Mouse (Mus musculus): ENCODE data around the gene Rasgrf1. TPM values are rescaled to one million over a fixed set of nuclear protein-coding genes. Genes with fewer than 3 reads are reported as not detected.

Rasgrf1 gene
- polyA plus RNA-seq, 1 experiment from 2014 or later: 0.02 TPM

DNA sequence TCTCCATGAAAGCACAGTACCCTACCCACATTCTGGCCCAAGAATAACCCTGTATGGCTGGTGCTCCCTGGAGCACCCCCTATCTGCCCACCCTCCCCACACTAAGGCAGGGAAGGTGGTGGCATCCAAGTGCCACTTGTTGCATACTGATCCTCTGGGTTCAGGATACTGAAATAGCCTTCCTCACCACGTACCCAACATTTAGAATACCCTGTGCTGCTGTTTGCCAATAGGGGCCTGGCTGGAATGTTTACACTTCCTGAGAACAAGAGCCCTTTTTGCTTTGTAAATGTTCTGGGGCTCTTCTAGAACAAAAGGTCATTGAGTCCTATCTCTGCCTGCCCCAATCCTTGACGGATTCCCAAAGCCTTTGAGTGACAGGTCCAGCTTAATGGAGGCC is 97.4 kb downstream of the Rasgrf1 start:
- no peaks in the 10 kb centered on the region for H3K27me3 ChIP-seq (ENCODE audit: control insufficient read depth, insufficient read depth, low read depth, low read length)
- H3K9ac ChIP-seq (ENCODE audit: low read depth, low read length): no peak overlapping the region
- H3K4me2 ChIP-seq (ENCODE audit: low read depth, low read length): no peak overlapping the region
- 27% methylated on average over 2 of the region's 2 CpGs for WGBS (ENCODE audit: insufficient replicate concordance)
- ATAC-seq (ENCODE audit: low read depth): no peak
- H3K4me3 ChIP-seq (ENCODE audit: low read depth, low read length): no peak overlapping the region
- no peak overlapping the region for H3K27ac ChIP-seq (ENCODE audit: low read length)
- no peaks in the 10 kb centered on the region for H3K4me1 ChIP-seq (ENCODE audit: control insufficient read depth, low read depth, low read length)
- no peaks in the 10 kb centered on the region for H3K36me3 ChIP-seq (ENCODE audit: control insufficient read depth, insufficient read depth)
- H3K9me3 ChIP-seq (replicated peaks; ENCODE audit: control insufficient read depth, low read length): no peaks in the 10 kb centered on the region

- WGBS (ENCODE audit: insufficient replicate concordance): 60% methylated on average over 6 of the region's 6 CpGs
- no peaks in the 10 kb centered on the region for H3K4me1 ChIP-seq (ENCODE audit: control insufficient read depth, low read depth, low read length)
- ATAC-seq (ENCODE audit: low read depth): no peak
- H3K36me3 ChIP-seq (ENCODE audit: control insufficient read depth, insufficient read depth): no peaks in the 10 kb centered on the region
- no peaks in the 10 kb centered on the region for H3K9me3 ChIP-seq (replicated peaks; ENCODE audit: control insufficient read depth, low read length)
- H3K27me3 ChIP-seq (ENCODE audit: control insufficient read depth, insufficient read depth, low read depth, low read length): no peaks in the 10 kb centered on the region
- H3K4me3 ChIP-seq (ENCODE audit: low read depth, low read length): no peak overlapping the region
- H3K4me2 ChIP-seq (ENCODE audit: low read depth, low read length): no peak overlapping the region
- H3K27ac ChIP-seq (ENCODE audit: low read length): no peak overlapping the region
- no peak overlapping the region for H3K9ac ChIP-seq (ENCODE audit: low read depth, low read length)
Observed at GRCm38 (mm10) chr9:90008138-90008537, 98.4 kb downstream of the Rasgrf1 start.

GRCm38 (mm10) chr9:90011849-90012248 is 102.1 kb downstream of the Rasgrf1 start:
- ATAC-seq (ENCODE audit: low read depth): no peak
- Histone ChIP-seq H3K9ac (ENCODE audit: low read depth, low read length) (no peak overlapping the region), H3K27ac (ENCODE audit: low read length) (no peak overlapping the region), H3K9me3 (replicated peaks; ENCODE audit: control insufficient read depth, low read length) (no peaks in the 10 kb centered on the region), H3K36me3 (ENCODE audit: control insufficient read depth, insufficient read depth) (no peaks in the 10 kb centered on the region), H3K4me3 (ENCODE audit: low read depth, low read length) (no peak overlapping the region), H3K4me2 (ENCODE audit: low read depth, low read length) (no peak overlapping the region), H3K4me1 (ENCODE audit: control insufficient read depth, low read depth, low read length) (no peaks in the 10 kb centered on the region), H3K27me3 (ENCODE audit: control insufficient read depth, insufficient read depth, low read depth, low read length) (no peaks in the 10 kb centered on the region)
- 26% methylated on average over 2 of the region's 2 CpGs for WGBS (ENCODE audit: insufficient replicate concordance)

GRCm38 (mm10) chr9:90014649-90015048 is 104.9 kb downstream of the Rasgrf1 start:
- Histone ChIP-seq H3K4me1 (ENCODE audit: control insufficient read depth, low read depth, low read length) (no peaks in the 10 kb centered on the region), H3K9ac (ENCODE audit: low read depth, low read length) (no peak overlapping the region), H3K9me3 (replicated peaks; ENCODE audit: control insufficient read depth, low read length) (no peaks in the 10 kb centered on the region), H3K27ac (ENCODE audit: low read length) (no peak overlapping the region), H3K36me3 (ENCODE audit: control insufficient read depth, insufficient read depth) (no peaks in the 10 kb centered on the region), H3K27me3 (ENCODE audit: control insufficient read depth, insufficient read depth, low read depth, low read length) (no peaks in the 10 kb centered on the region), H3K4me2 (ENCODE audit: low read depth, low read length) (no peak overlapping the region), H3K4me3 (ENCODE audit: low read depth, low read length) (no peak overlapping the region)
- 46% methylated on average over 3 of the region's 3 CpGs for WGBS (ENCODE audit: insufficient replicate concordance)
- ATAC-seq (ENCODE audit: low read depth): no peak

GRCm38 (mm10) chr9:90016204-90016603 is 106.5 kb downstream of the Rasgrf1 start:
- no peak overlapping the region for H3K4me2 ChIP-seq (ENCODE audit: low read depth, low read length)
- H3K9me3 ChIP-seq (replicated peaks; ENCODE audit: control insufficient read depth, low read length): no peaks in the 10 kb centered on the region
- H3K27me3 ChIP-seq (ENCODE audit: control insufficient read depth, insufficient read depth, low read depth, low read length): no peaks in the 10 kb centered on the region
- no peaks in the 10 kb centered on the region for H3K4me1 ChIP-seq (ENCODE audit: control insufficient read depth, low read depth, low read length)
- H3K27ac ChIP-seq (ENCODE audit: low read length): no peak overlapping the region
- ATAC-seq (ENCODE audit: low read depth): no peak
- 51% methylated on average over 6 of the region's 6 CpGs for WGBS (ENCODE audit: insufficient replicate concordance)
- H3K9ac ChIP-seq (ENCODE audit: low read depth, low read length): no peak overlapping the region
- no peak overlapping the region for H3K4me3 ChIP-seq (ENCODE audit: low read depth, low read length)
- no peaks in the 10 kb centered on the region for H3K36me3 ChIP-seq (ENCODE audit: control insufficient read depth, insufficient read depth)

DNA sequence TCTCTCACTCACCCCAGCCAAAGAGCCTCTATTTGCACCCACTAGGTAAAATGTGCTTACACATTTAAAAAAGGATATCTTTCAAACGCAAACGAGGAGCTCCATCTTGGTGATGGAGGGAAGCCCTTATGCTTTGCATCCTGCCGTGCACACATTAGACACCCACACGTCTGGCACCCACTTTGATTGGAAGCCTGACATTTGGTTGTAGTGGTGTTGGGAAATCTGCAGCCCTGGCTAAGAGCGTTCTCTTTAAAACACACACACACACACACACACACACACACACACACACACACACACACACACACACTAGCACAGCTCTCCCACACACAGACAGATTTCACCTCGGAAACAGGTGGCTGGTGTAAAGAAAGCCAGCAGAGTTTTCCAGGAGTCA is 111.2 kb downstream of the Rasgrf1 start:
- Histone ChIP-seq H3K4me1 (ENCODE audit: control insufficient read depth, low read depth, low read length) (no peaks in the 10 kb centered on the region), H3K4me2 (ENCODE audit: low read depth, low read length) (no peak overlapping the region), H3K9ac (ENCODE audit: low read depth, low read length) (no peak overlapping the region), H3K27me3 (ENCODE audit: control insufficient read depth, insufficient read depth, low read depth, low read length) (no peaks in the 10 kb centered on the region), H3K4me3 (ENCODE audit: low read depth, low read length) (no peak overlapping the region), H3K36me3 (ENCODE audit: control insufficient read depth, insufficient read depth) (no peaks in the 10 kb centered on the region), H3K27ac (ENCODE audit: low read length) (no peak overlapping the region), H3K9me3 (replicated peaks; ENCODE audit: control insufficient read depth, low read length) (no peaks in the 10 kb centered on the region)
- WGBS (ENCODE audit: insufficient replicate concordance): 48% methylated on average over 6 of the region's 6 CpGs
- ATAC-seq (ENCODE audit: low read depth): no peak

- no peak overlapping the region for H3K27ac ChIP-seq (ENCODE audit: low read length)
- no peaks in the 10 kb centered on the region for H3K36me3 ChIP-seq (ENCODE audit: control insufficient read depth, insufficient read depth)
- no peak; the same call in 1 of the 2 replicates for ATAC-seq (ENCODE audit: low read depth)
- 56% methylated on average over 4 of the region's 4 CpGs for WGBS (ENCODE audit: insufficient replicate concordance)
- no peak overlapping the region for H3K9ac ChIP-seq (ENCODE audit: low read depth, low read length)
- H3K4me2 ChIP-seq (ENCODE audit: low read depth, low read length): no peak overlapping the region
- no peaks in the 10 kb centered on the region for H3K9me3 ChIP-seq (replicated peaks; ENCODE audit: control insufficient read depth, low read length)
- no peak overlapping the region for H3K4me3 ChIP-seq (ENCODE audit: low read depth, low read length)
- no peaks in the 10 kb centered on the region for H3K27me3 ChIP-seq (ENCODE audit: control insufficient read depth, insufficient read depth, low read depth, low read length)
- H3K4me1 ChIP-seq (ENCODE audit: control insufficient read depth, low read depth, low read length): no peaks in the 10 kb centered on the region
Observed at GRCm38 (mm10) chr9:90021442-90021841, 111.7 kb downstream of the Rasgrf1 start.

- Histone ChIP-seq H3K4me1 (ENCODE audit: control insufficient read depth, low read depth, low read length) (no peaks in the 10 kb centered on the region), H3K36me3 (ENCODE audit: control insufficient read depth, insufficient read depth) (no peaks in the 10 kb centered on the region), H3K9ac (ENCODE audit: low read depth, low read length) (no peak overlapping the region), H3K4me2 (ENCODE audit: low read depth, low read length) (no peak overlapping the region), H3K27me3 (ENCODE audit: control insufficient read depth, insufficient read depth, low read depth, low read length) (no peaks in the 10 kb centered on the region), H3K27ac (ENCODE audit: low read length) (no peak overlapping the region), H3K9me3 (replicated peaks; ENCODE audit: control insufficient read depth, low read length) (no peaks in the 10 kb centered on the region), H3K4me3 (ENCODE audit: low read depth, low read length) (no peak overlapping the region)
- 73% methylated on average over 6 of the region's 6 CpGs for WGBS (ENCODE audit: insufficient replicate concordance)
- no peak for ATAC-seq (ENCODE audit: low read depth)
Observed at GRCm38 (mm10) chr9:90027709-90028108, 118.0 kb downstream of the Rasgrf1 start.

DNA sequence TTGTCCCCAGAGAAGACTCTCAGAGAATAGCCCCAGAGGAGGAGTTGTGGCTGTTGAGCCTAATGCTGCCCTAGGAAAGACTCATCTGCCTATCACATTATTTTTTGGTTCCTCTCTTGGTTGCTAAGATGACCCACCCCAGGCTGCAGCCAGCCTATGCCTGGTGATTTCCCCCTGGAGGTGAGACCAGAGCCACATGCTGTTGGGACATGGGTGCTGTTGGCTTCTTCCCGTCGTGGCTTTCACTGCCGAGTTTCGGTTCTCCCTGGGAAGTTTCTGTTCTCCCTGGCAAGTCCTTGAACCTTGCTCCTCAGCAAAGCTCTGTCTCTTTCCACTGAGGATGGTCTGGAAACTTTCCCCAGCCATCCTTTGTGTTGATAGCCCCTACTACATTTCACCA is 124.2 kb downstream of the Rasgrf1 start:
- peak; percentile 43; the same call in 1 of the 2 replicates for ATAC-seq (ENCODE audit: low read depth)
- no peaks in the 10 kb centered on the region for H3K4me1 ChIP-seq (ENCODE audit: control insufficient read depth, low read depth, low read length)
- H3K4me3 ChIP-seq (ENCODE audit: low read depth, low read length): no peak overlapping the region
- H3K4me2 ChIP-seq (ENCODE audit: low read depth, low read length): no peak overlapping the region
- no peaks in the 10 kb centered on the region for H3K27me3 ChIP-seq (ENCODE audit: control insufficient read depth, insufficient read depth, low read depth, low read length)
- H3K9me3 ChIP-seq (replicated peaks; ENCODE audit: control insufficient read depth, low read length): no peaks in the 10 kb centered on the region
- no peak overlapping the region for H3K27ac ChIP-seq (ENCODE audit: low read length)
- no peaks in the 10 kb centered on the region for H3K36me3 ChIP-seq (ENCODE audit: control insufficient read depth, insufficient read depth)
- no peak overlapping the region for H3K9ac ChIP-seq (ENCODE audit: low read depth, low read length)
- WGBS (ENCODE audit: insufficient replicate concordance): 61% methylated on average over 4 of the region's 4 CpGs

DNA sequence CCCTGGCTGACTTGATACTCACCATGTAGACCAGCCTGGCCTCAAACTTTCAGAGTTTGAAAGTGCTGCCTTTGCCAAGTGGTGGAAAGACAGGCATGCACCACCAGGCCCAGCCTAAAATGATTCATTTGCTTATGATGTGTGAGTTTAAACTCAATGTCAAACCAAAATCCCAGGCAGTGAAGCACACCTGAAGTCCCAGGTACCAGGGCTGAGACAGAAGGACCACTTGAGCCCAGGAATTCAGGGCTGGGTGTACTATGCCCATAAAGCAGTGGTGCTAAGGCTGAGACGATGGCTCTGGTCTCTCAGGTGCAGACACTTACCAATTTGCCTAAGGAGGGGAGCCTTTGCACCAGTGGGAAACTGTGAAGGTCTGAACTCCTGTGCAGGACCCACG is 125.5 kb downstream of the Rasgrf1 start:
- no peaks in the 10 kb centered on the region for H3K4me1 ChIP-seq (ENCODE audit: control insufficient read depth, low read depth, low read length)
- WGBS (ENCODE audit: insufficient replicate concordance): 44% methylated on average over 2 of the region's 2 CpGs
- no peaks in the 10 kb centered on the region for H3K27me3 ChIP-seq (ENCODE audit: control insufficient read depth, insufficient read depth, low read depth, low read length)
- H3K9me3 ChIP-seq (replicated peaks; ENCODE audit: control insufficient read depth, low read length): no peaks in the 10 kb centered on the region
- H3K4me2 ChIP-seq (ENCODE audit: low read depth, low read length): no peak overlapping the region
- H3K27ac ChIP-seq (ENCODE audit: low read length): no peak overlapping the region
- no peak overlapping the region for H3K4me3 ChIP-seq (ENCODE audit: low read depth, low read length)
- no peak for ATAC-seq (ENCODE audit: low read depth)
- no peak overlapping the region for H3K9ac ChIP-seq (ENCODE audit: low read depth, low read length)
- H3K36me3 ChIP-seq (ENCODE audit: control insufficient read depth, insufficient read depth): no peaks in the 10 kb centered on the region
